Mouse (Mus musculus) testis, postnatal 10 days (tissue): ENCODE data around the gene Dnase1l2.
A peak's percentile ranks its signal among the peaks of the same experiment; 100 is the strongest.
"Not testable (repeated sequence)": the region's sequence is repeated elsewhere in the genome, so short reads cannot be mapped to it uniquely, and the experiment has no call there.

Experiments
- DNase-seq: peaks from one replicate; pipeline ENCODE4 v3.0.0; 2021; ENCODE audit warnings: low spot score

Gene Dnase1l2

GRCm38 (mm10) chr17:24429201-24429983 is 13.5 kb downstream of the Dnase1l2 start:
- no peak for DNase-seq

- DNase-seq = no peak
Observed at GRCm38 (mm10) chr17:24427170-24427557, 15.7 kb downstream of the Dnase1l2 start.

- peak; percentile 96 for DNase-seq
Observed at GRCm38 (mm10) chr17:24426471-24427169, 16.3 kb downstream of the Dnase1l2 start, which contains the start of gene Eci1. TSS of gene Eci1 (plus strand) at chr17:24426641.

- no peak for DNase-seq
Observed at GRCm38 (mm10) chr17:24425905-24426304, 17.0 kb downstream of the Dnase1l2 start.

GRCm38 (mm10) chr17:24425326-24425725 is 17.6 kb downstream of the Dnase1l2 start:
- DNase-seq = not testable (repeated sequence)

GRCm38 (mm10) chr17:24424489-24424888 is 18.4 kb downstream of the Dnase1l2 start:
- no peak for DNase-seq

GRCm38 (mm10) chr17:24423114-24423513 is 19.8 kb downstream of the Dnase1l2 start:
- no peak for DNase-seq

- DNase-seq = no peak
Observed at GRCm38 (mm10) chr17:24416051-24416652, 26.8 kb downstream of the Dnase1l2 start.

- no peak for DNase-seq
Observed at GRCm38 (mm10) chr17:24415011-24415410, 27.9 kb downstream of the Dnase1l2 start.

- peak; percentile 96 for DNase-seq
Observed at GRCm38 (mm10) chr17:24414230-24414976, 28.5 kb downstream of the Dnase1l2 start, which contains the start of gene Rnps1. TSS of gene Rnps1 (plus strand) at chr17:24414565.

- DNase-seq = no peak
Observed at GRCm38 (mm10) chr17:24413557-24414211, 29.2 kb downstream of the Dnase1l2 start.

- no peak for DNase-seq
Observed at GRCm38 (mm10) chr17:24407116-24407803, 35.6 kb downstream of the Dnase1l2 start.

- peak; percentile 72 for DNase-seq
Observed at GRCm38 (mm10) chr17:24402371-24402770, 40.5 kb downstream of the Dnase1l2 start.

- no peak for DNase-seq
Observed at GRCm38 (mm10) chr17:24394456-24394855, 48.4 kb downstream of the Dnase1l2 start.

- DNase-seq = no peak
Observed at GRCm38 (mm10) chr17:24393527-24393926, 49.4 kb downstream of the Dnase1l2 start.

- peak; percentile 58 for DNase-seq
Observed at GRCm38 (mm10) chr17:24391149-24391548, 51.8 kb downstream of the Dnase1l2 start.
